Mouse (Mus musculus) cerebellum, adult 9-11 months (tissue): ENCODE measurements around the gene D5Ertd579e.
A peak's percentile ranks its signal among the peaks of the same experiment; 100 is the strongest.

Source experiments
- DNase-seq: peaks from one replicate; pipeline ENCODE4 v3.0.0; 2022

The D5Ertd579e gene

GRCm38 (mm10) chr5:36695461-36696231 is at the start of gene D5Ertd579e:
TSS of gene D5Ertd579e (minus strand) at chr5:36696024.
- DNase-seq: peak; percentile 95

- DNase-seq: peak; percentile 78
Observed at GRCm38 (mm10) chr5:36742126-36742848, 46.5 kb upstream of the D5Ertd579e start.

GRCm38 (mm10) chr5:36739829-36740228 is 44.0 kb upstream of the D5Ertd579e start:
- DNase-seq: peak; percentile 80

- DNase-seq: peak; percentile 96
Observed at GRCm38 (mm10) chr5:36738799-36739615, 43.2 kb upstream of the D5Ertd579e start.

- DNase-seq: no peak
Observed at GRCm38 (mm10) chr5:36737765-36738164, 41.9 kb upstream of the D5Ertd579e start.

- DNase-seq: no peak
Observed at GRCm38 (mm10) chr5:36736009-36736408, 40.2 kb upstream of the D5Ertd579e start.

- DNase-seq: no peak
Observed at GRCm38 (mm10) chr5:36735106-36735505, 39.3 kb upstream of the D5Ertd579e start.

GRCm38 (mm10) chr5:36733405-36733804 is 37.6 kb upstream of the D5Ertd579e start:
- no peak for DNase-seq

GRCm38 (mm10) chr5:36731901-36732652 is 36.3 kb upstream of the D5Ertd579e start:
- DNase-seq: no peak

GRCm38 (mm10) chr5:36730689-36731088 is 34.9 kb upstream of the D5Ertd579e start:
- peak; percentile 60 for DNase-seq

GRCm38 (mm10) chr5:36729923-36730322 is 34.1 kb upstream of the D5Ertd579e start:
- DNase-seq: peak; percentile 48

- DNase-seq: peak; percentile 60
Observed at GRCm38 (mm10) chr5:36729086-36729473, 33.3 kb upstream of the D5Ertd579e start.

GRCm38 (mm10) chr5:36728403-36729085 is 32.7 kb upstream of the D5Ertd579e start:
- no peak for DNase-seq

- peak; percentile 93 for DNase-seq
Observed at GRCm38 (mm10) chr5:36727776-36728175, 32.0 kb upstream of the D5Ertd579e start.

GRCm38 (mm10) chr5:36727136-36727535 is 31.3 kb upstream of the D5Ertd579e start:
- DNase-seq: peak; percentile 72

- DNase-seq: no peak
Observed at GRCm38 (mm10) chr5:36726387-36726801, 30.6 kb upstream of the D5Ertd579e start.

GRCm38 (mm10) chr5:36725861-36726260 is 30.0 kb upstream of the D5Ertd579e start:
- no peak for DNase-seq

- DNase-seq: no peak
Observed at GRCm38 (mm10) chr5:36724274-36724673, 28.4 kb upstream of the D5Ertd579e start.

- DNase-seq: no peak
Observed at GRCm38 (mm10) chr5:36723356-36723755, 27.5 kb upstream of the D5Ertd579e start.

GRCm38 (mm10) chr5:36722415-36722856 is 26.6 kb upstream of the D5Ertd579e start:
- no peak for DNase-seq

GRCm38 (mm10) chr5:36720710-36721375 is 25.0 kb upstream of the D5Ertd579e start:
- no peak for DNase-seq
